Comparison of ENCODE assay signal across 25 mouse cellular contexts in genomic region chr13:56388042-56388441, GRCm38 (mm10). TPM values are rescaled to one million over a fixed set of nuclear protein-coding genes. Genes with fewer than 3 reads are reported as not detected.
"Had no signal": no experiment of that assay in that cellular context is flagged by ENCODE, and none has a peak within 500 bp of the region (broad histone marks: within the 10 kb centered on the region; RNA-seq: fewer than 3 reads in every experiment).

No protein-coding gene starts in this region.

- DNase-seq: kidney, adult 8-10 months; kidney, postnatal 36 days; layer of hippocampus, postnatal 36 days; liver, embryonic 13.5 days; lung, adult 2 months; midbrain, embryonic 14.5 days; thymus, postnatal 25 days had no signal

- H3K27me3 ChIP-seq: kidney, embryonic 15.5 days; liver, embryonic 13.5 days had no signal

- H3K4me3 ChIP-seq: kidney, embryonic 15.5 days; left cerebral cortex, adult 2 months; liver, embryonic 13.5 days had no signal

- H3K27ac ChIP-seq: kidney, embryonic 15.5 days; left cerebral cortex, adult 2 months; liver, embryonic 13.5 days; macrophage had no signal

- H3K36me3 ChIP-seq: kidney, embryonic 15.5 days; liver, embryonic 13.5 days had no signal

- H3K4me1 ChIP-seq: liver, embryonic 13.5 days had no signal

- H3K4me2 ChIP-seq: kidney, embryonic 15.5 days; liver, embryonic 13.5 days had no signal

- H3K9me3 ChIP-seq: liver, embryonic 13.5 days had no signal

- H3K9ac ChIP-seq: kidney, embryonic 15.5 days; liver, embryonic 13.5 days had no signal

RNA-seq across cellular contexts. Expression of gene Gm3045, which starts 38.4 kb away (rescaled TPM):
- total RNA-seq: layer of hippocampus, adult 8-10 months; layer of hippocampus, postnatal 10 days; layer of hippocampus, postnatal 36 days; left cerebral cortex, adult 2 months; left cerebral cortex, postnatal 10 days; left cerebral cortex, postnatal 36 days; liver, adult 2 months; megakaryocyte, adult 5-6 weeks; midbrain, postnatal 0 days had no signal
- polyA plus RNA-seq: kidney, embryonic 15.5 days; limb, embryonic 11.5 days; liver, adult 2 months; liver, embryonic 13.5 days; liver, embryonic 16.5 days; lung, adult 2 months; lung, embryonic 16.5 days; macrophage; midbrain, embryonic 14.5 days; midbrain, postnatal 0 days; neural tube, embryonic 11.5 days; neural tube, embryonic 14.5 days; small intestine, adult 2 months; spleen, adult 2 months; thymus, postnatal 0 days had no signal

RNA-seq across cellular contexts. Expression of gene Slc25a48, which starts 50.1 kb away (rescaled TPM):
- total RNA-seq: layer of hippocampus, postnatal 10 days; left cerebral cortex, adult 2 months; megakaryocyte, adult 5-6 weeks had no signal
- polyA plus RNA-seq: limb, embryonic 11.5 days; macrophage; neural tube, embryonic 14.5 days had no signal
